ENCODE assay signal across 15 mouse cellular contexts in genomic region chr13:37579231-37579630, GRCm38 (mm10).
DNase-seq lines count a peak whose midpoint lies in the region; ATAC-seq and TF ChIP-seq lines count a peak whose summit lies in the region.
"Had no signal": no experiment of that assay in that cellular context is flagged by ENCODE, and none has a peak within 500 bp of the region (broad histone marks: within the 10 kb centered on the region; RNA-seq: fewer than 3 reads in every experiment).

No protein-coding gene starts in this region.

- H3K36me3 ChIP-seq in hindbrain, postnatal 0 days (ENCODE audit: insufficient read depth, low read length), result no peaks in the 10 kb centered on the region
- H3K36me3 ChIP-seq in hindbrain, embryonic 16.5 days (ENCODE audit: control insufficient read depth, insufficient read depth, low read length), result no peaks in the 10 kb centered on the region
- no peaks in the 10 kb centered on the region for H3K36me3 ChIP-seq in E14TG2a.4 (ENCODE audit: insufficient read depth, low read length)
- no peaks in the 10 kb centered on the region for H3K36me3 ChIP-seq in limb, embryonic 13.5 days
- H3K36me3 ChIP-seq: embryonic facial prominence, embryonic 13.5 days; hindbrain, embryonic 10.5 days had no signal

- no peak overlapping the region for H3K4me3 ChIP-seq in hindbrain, postnatal 0 days (ENCODE audit: low read length)
- H3K4me3 ChIP-seq in hindbrain, embryonic 16.5 days (ENCODE audit: low read length), result no peak overlapping the region
- peak overlapping the region; percentile 45 for H3K4me3 ChIP-seq in E14TG2a.4 (replicated peaks; ENCODE audit: low read length)
- no peak overlapping the region for H3K4me3 ChIP-seq in limb, embryonic 13.5 days
- H3K4me3 ChIP-seq: embryonic facial prominence, embryonic 13.5 days; hindbrain, embryonic 10.5 days had no signal

- no peaks in the 10 kb centered on the region for H3K4me1 ChIP-seq in hindbrain, postnatal 0 days (ENCODE audit: insufficient read depth, low read length)
- no peaks in the 10 kb centered on the region; the same call in 1 of the 2 replicates for H3K4me1 ChIP-seq in hindbrain, embryonic 16.5 days (ENCODE audit: control insufficient read depth, insufficient read depth, low read depth, low read length)
- H3K4me1 ChIP-seq in E14TG2a.4 (replicated peaks; ENCODE audit: low read depth, low read length), result peaks cover 7% of the 10 kb centered on the region
- H3K4me1 ChIP-seq in limb, embryonic 13.5 days, result peaks cover 18% of the 10 kb centered on the region

- intact Hi-C loops in heart, postnatal 14 days (cut with DNase I), result no loop called here

- no peak overlapping the region for H3K27ac ChIP-seq in hindbrain, postnatal 0 days
- H3K27ac ChIP-seq in hindbrain, embryonic 16.5 days (ENCODE audit: low read depth, low read length), result no peak overlapping the region; the same call in 1 of the 2 replicates
- H3K27ac ChIP-seq in limb, embryonic 13.5 days, result peak overlapping the region; percentile 75; the same call in 1 of the 2 replicates

- DNase-seq in cerebellum, postnatal 14 days, result peak; percentile 24
- no peak for DNase-seq in cerebellum, adult 18-20 months
- DNase-seq in hindbrain, postnatal 0 days (ENCODE audit: low spot score), result peak; percentile 26
- DNase-seq in urinary bladder, postnatal 14 days (ENCODE audit: low spot score), result no peak
- DNase-seq in heart, postnatal 14 days, result no peak
- DNase-seq: kidney, adult 11 months; liver; right cerebral cortex, postnatal 14 days; thymus, adult 2 months had no signal

- ATAC-seq in hindbrain, postnatal 0 days, result no peak
- ATAC-seq in hindbrain, embryonic 16.5 days, result no peak
- no peak for ATAC-seq in limb, embryonic 13.5 days (ENCODE audit: low FRiP score, low read depth)
- ATAC-seq: lung, postnatal 0 days had no signal

- no peak overlapping the region for H3K4me2 ChIP-seq in hindbrain, postnatal 0 days (ENCODE audit: low read depth, low read length)
- H3K4me2 ChIP-seq in hindbrain, embryonic 16.5 days (ENCODE audit: low read length), result no peak overlapping the region
- H3K4me2 ChIP-seq in limb, embryonic 13.5 days (replicated peaks), result peak overlapping the region; percentile 36
- H3K4me2 ChIP-seq: embryonic facial prominence, embryonic 13.5 days had no signal

- no peaks in the 10 kb centered on the region for H3K27me3 ChIP-seq in hindbrain, postnatal 0 days (ENCODE audit: insufficient read depth, low read length)
- H3K27me3 ChIP-seq in hindbrain, embryonic 16.5 days (replicated peaks; ENCODE audit: control insufficient read depth, insufficient read depth, low read length), result no peaks in the 10 kb centered on the region
- H3K27me3 ChIP-seq in E14TG2a.4 (ENCODE audit: insufficient read depth, low read length), result no peaks in the 10 kb centered on the region
- no peaks in the 10 kb centered on the region for H3K27me3 ChIP-seq in limb, embryonic 13.5 days
- H3K27me3 ChIP-seq: embryonic facial prominence, embryonic 13.5 days had no signal

- H3K9me3 ChIP-seq in hindbrain, postnatal 0 days (ENCODE audit: low read length), result no peaks in the 10 kb centered on the region
- no peaks in the 10 kb centered on the region for H3K9me3 ChIP-seq in hindbrain, embryonic 16.5 days (ENCODE audit: control insufficient read depth, low read length)
- no peaks in the 10 kb centered on the region for H3K9me3 ChIP-seq in E14TG2a.4 (ENCODE audit: low read length)
- H3K9me3 ChIP-seq in limb, embryonic 13.5 days, result no peaks in the 10 kb centered on the region
- H3K9me3 ChIP-seq: embryonic facial prominence, embryonic 13.5 days; hindbrain, embryonic 10.5 days had no signal

- 81% methylated on average over 10 of the region's 10 CpGs for WGBS in hindbrain, postnatal 0 days
- WGBS in hindbrain, embryonic 16.5 days, result 90% methylated on average over 10 of the region's 10 CpGs
- 82% methylated on average over 10 of the region's 10 CpGs for WGBS in limb, embryonic 13.5 days

- no peak overlapping the region for H3K9ac ChIP-seq in hindbrain, postnatal 0 days (replicated peaks; ENCODE audit: low read length)
- no peak overlapping the region for H3K9ac ChIP-seq in hindbrain, embryonic 16.5 days (ENCODE audit: low read depth, low read length)
- no peak overlapping the region for H3K9ac ChIP-seq in limb, embryonic 13.5 days
- H3K9ac ChIP-seq: embryonic facial prominence, embryonic 13.5 days had no signal

- TF ChIP-seq CTCF in hindbrain, postnatal 0 days (IDR thresholded peaks at IDR 0.05; ENCODE audit: low read depth), result no peak
- no peak for TF ChIP-seq CTCF in E14TG2a.4 (conservative IDR thresholded peaks at IDR 0.05; ENCODE audit: low read length)

Comparison
In these comparisons a context has a peak if more than half of its experiments do, and no peak if none do; other contexts are left out.
1. DNase-seq: peak in cerebellum, postnatal 14 days (2 of 2) and hindbrain, postnatal 0 days (single experiment); none in cerebellum, adult 18-20 months (0 of 2), urinary bladder, postnatal 14 days (single experiment) and heart, postnatal 14 days (0 of 2).